Mouse (Mus musculus) lung, adult 18-20 months (tissue): ENCODE results near the gene Dlg3.

Experiments
- DNase-seq, 2 experiments: peaks; one replicate each; pipeline ENCODE4 v3.0.0; 2022; ENCODE audit warnings: mixed read lengths in 2 of 2

Dlg3 gene

DNA sequence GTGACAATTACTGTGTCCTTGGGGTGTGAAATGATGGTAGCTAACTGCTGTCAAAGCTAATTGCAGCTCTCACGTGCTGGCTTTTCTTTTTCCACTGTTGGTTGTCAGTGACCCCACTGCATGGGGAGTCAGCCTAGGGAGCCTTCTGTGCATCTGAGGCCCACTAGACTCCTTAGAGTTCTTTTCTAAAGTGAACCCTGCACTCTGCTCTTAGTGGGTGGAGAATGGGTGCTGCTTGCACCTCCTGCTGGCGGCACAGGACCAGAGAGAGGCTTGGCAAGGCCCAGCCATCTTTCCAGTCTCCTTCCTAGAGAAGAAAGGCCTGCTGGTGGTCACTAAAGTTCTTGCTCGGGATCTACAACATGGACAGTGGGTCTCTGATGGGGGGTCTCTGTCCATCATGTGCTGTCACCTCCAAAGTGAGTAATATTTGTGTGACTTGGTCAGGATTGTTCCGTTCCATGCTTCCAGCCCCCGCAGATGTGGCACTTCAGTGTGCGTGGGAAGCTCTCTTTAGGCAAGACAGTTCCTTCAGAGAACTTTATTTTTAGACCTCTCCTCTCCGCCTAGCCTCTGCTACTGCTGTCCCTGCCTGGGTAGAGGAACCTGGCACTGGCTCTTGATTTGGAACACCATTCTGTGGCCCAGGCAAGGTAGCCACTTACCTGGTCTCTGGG is 30.5 kb downstream of the Dlg3 start:
- no peak for DNase-seq

DNA sequence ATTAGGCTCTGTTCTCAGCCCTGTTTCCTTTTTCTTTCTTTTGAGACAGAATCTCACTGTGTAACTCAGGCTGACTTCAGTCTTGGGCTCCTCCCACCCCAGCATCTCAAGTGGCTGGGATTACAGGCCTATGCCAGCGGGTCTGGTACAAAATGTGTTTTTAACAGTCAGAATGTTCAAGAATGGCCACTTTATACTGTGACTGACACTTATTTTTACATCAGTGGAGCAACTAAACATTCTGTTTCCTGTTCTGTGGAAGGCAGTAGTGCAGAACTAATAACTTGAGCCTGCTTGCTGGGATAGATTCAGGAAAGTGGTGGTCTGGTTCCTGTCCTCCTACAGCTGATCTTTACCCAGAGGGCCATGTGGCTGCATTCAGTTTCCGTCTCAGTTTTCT is 33.1 kb downstream of the Dlg3 start:
- DNase-seq: peak; percentile 19 to 46

DNA sequence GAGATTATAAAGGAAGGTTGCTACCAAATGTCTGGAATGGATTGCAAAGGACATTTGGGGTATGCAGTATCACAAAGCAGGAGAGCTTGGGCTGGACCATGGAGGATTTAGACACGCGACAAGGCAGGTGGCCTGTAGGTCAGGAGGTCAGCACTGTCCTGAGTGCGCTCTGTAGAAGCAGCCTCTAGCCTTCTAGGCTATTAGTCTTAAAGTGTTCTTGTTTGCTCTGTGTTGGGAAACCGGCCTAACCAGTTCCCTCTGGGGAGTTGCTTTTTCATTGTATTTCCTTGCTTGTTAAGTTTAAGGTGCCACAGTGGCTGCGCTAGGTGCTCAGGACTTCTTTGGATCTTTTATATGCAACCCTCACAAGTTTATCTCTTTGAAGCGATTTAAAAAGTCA is 34.5 kb downstream of the Dlg3 start:
- DNase-seq: peak; percentile 55 to 79

DNA sequence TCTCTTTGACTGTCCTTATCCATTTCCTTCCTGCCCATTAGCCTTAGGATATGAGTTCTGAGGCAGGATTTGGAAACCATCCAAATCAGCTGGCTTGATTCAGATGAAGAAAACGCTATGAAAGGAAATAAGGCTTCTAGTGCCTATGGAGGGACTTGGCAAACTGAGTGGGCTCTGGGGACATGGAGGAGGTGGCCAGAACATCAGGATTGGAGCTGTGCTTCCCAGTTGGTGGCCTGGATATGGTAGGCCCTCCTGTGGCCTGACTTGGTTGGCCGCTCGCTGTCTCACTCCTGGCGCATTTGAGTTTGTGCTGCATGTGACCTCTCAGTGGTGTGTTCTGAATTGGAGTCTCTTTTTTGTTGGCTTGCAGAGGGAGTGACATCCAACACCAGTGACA is 43.6 kb downstream of the Dlg3 start:
- DNase-seq: no peak

DNA sequence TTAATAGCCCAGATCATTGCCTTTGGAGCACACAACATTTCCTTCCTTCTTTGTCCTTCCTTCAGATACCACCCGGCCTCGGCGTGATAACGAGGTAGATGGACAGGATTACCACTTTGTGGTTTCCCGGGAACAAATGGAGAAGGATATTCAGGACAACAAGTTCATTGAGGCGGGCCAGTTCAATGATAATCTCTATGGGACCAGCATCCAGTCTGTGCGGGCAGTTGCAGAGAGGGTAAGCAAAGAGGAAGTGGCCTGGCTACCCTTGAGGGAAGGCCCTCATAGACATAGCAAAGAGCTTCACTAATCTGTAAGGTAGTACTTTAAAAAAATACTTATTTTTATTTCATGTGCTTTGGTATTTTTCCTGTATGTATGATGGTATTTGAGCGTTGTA is 46.6 kb downstream of the Dlg3 start:
- no peak for DNase-seq

DNA sequence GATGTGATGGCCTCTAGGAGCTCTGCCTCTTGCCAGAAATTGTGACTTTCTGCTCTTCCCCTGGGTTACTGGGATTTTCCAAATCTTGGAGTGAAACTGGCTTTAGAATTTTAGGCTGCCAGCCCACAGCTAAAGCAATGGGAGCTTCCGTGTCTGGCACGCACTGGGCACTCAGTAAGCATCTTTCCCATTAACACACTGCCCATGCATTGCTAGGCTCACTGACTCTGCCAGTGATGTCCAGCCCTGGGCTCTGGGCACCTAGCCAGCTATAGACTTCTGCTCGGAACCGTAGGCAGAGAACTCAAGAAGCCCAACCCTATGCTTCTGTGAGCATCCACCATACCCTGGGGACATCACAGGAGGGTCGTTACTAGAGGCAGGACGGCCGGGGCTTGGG is 48.2 kb downstream of the Dlg3 start:
- DNase-seq: no peak

DNA sequence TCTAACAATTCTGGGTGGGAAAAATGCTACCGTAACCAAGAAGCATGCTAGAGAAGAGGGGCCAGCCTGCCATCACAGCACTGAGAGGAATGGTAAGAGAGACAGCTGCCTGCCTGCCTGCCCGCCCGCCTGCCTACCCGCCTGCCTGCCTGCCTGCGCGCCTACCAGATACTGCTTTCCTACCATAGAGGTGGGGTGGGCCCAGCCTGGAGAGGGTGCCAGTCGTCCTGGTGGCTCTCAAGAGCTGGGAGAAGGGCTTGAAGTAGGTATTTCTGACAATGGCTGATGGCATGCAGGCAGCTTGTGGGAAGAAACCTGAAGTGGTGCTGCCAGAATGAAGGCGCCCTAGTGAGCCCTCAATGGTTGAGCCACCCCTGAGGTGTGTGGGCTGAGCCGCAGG is 51.2 kb downstream of the Dlg3 start:
- no peak for DNase-seq

DNA sequence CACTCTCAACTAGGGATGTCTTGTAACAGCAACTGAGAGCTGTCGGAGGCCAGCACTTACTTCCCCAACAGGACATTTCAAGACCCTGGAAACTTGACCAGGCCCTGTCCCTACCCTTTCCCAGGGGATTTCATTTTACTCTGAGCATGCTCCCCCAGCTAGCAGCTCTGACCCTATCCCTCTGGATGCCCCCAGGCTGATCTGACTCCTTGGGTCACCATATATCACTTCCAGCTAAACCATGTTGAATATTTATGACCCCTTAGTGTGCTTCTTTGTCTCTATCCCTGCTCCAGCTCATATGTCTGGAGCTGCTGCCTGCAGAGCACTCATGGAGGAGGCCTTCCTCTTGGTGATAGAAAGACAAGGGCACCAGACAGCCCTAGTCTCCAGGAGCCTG is 53.6 kb downstream of the Dlg3 start:
- no peak for DNase-seq

DNA sequence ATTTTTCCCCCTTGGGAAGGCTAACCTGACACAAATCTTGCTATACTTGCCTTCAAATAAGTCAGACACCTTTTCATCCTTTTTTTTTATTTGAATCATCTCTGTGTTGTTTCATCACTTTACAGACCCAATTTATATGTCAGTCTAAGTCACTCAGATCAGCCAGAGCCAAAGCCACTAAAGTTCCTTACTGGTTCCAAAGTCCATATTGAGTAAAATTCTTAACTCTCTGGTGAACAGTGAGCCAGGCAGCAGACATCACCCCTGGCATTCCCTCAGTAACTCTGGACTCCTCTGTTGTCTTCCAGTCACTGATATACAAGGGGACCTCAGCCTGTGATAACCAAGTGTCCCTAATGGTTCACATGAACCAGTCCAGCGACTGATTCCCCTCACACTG is 58.0 kb downstream of the Dlg3 start:
- no peak for DNase-seq

DNA sequence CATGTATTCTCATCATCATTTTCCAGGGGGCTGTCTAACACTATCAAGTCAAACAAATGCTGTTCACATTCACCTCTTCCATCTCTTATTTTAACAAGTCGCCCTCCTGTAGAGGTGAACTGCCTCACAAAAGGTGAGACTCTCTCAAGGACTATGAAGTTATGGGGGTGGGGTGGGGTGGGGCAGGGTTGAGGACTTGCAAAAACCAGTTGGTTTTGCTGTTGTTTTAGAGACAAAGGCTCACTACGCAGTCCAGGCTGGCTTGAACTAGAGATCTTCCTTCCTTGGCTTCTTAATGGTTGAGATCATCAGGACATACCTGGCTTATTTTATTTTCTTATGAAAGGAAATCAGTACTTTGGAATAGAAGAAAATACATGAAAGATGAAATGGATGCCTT is 65.3 kb downstream of the Dlg3 start:
- DNase-seq: no peak

DNA sequence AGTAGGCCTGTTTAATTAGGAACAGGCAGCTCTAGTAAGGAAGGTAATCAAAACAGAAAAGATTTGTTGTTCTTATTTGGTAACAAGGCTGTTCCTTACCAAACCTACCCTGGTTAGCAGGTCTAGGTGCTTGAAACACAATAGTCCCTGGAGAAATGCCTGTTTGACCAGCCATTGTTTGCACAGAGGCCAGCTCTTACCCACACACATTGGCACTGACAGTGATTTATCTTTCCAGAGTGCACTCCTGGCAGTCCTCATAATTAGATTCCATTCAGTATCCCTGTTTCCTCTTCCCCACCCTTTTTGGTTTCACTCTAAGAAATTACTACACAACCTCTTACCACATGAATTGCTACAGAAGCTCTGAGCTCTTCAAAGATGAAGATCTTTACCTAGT is 71.7 kb downstream of the Dlg3 start:
- no peak for DNase-seq
